Mouse (Mus musculus): ENCODE measurements at regions not wholly inside any gene's neighbourhood (a gene's known extent, or its start where the extent isn't known, plus 50 kb on each side); places are given as distances from the start of the nearest gene placed in this dataset.

DNA sequence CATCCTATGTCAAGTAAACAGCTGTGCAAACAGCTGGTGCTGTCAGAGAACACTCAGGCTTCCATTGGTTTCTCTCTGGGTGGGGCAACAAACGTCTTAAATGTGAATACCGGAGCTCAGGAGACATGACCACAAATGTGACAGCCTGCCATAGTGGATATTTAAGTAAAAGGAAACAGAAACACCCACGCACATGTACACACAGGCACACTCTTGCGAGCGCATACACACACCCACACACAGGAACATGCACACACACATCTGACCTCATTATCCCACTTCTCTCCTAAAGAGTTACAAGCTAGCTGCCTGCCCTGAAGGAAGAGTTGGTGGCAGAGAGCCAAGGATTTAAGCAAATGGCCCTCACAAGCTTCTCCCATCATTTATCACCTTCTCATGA is 92.4 kb downstream of the Il20rb start:
- TF ChIP-seq CTCF (IDR thresholded peaks at IDR 0.05; ENCODE audit: borderline replicate concordance, control insufficient read depth, extremely low read depth, insufficient read depth, low read length, poor library complexity) (no peak), POLR2A (IDR thresholded peaks at IDR 0.05; ENCODE audit: control insufficient read depth, extremely low read depth, insufficient read depth, low read length, poor library complexity) (no peak)

Measured in thymus, adult 2 months (tissue).